Mouse (Mus musculus): Measurements from ENCODE around the gene Olfr1357. TPM values are rescaled to one million over a fixed set of nuclear protein-coding genes. Genes with fewer than 3 reads are reported as not detected.
A peak's percentile ranks its signal among the peaks of the same experiment; 100 is the strongest.

Gene Olfr1357
- polyA plus RNA-seq, 1 experiment from 2014 or later: not detected

- Histone ChIP-seq H3K36me3 (ENCODE audit: control insufficient read depth, insufficient read depth, low read length) (peaks cover 9% of the 10 kb centered on the region), H3K4me3 (ENCODE audit: low read length) (peak within 1 kb of the TSS; percentile 71), H3K27me3 (replicated peaks; ENCODE audit: control insufficient read depth, insufficient read depth, low read length) (no peaks in the 10 kb centered on the region), H3K4me1 (ENCODE audit: control insufficient read depth, insufficient read depth, low read depth, low read length) (peaks cover 10% of the 10 kb centered on the region), H3K27ac (ENCODE audit: low read depth, low read length) (peak within 1 kb of the TSS; percentile 89), H3K9me3 (ENCODE audit: control insufficient read depth, low read length) (no peaks in the 10 kb centered on the region), H3K4me2 (ENCODE audit: low read length) (peak within 1 kb of the TSS; percentile 88), H3K9ac (ENCODE audit: low read depth, low read length) (peak within 1 kb of the TSS; percentile 75)
- WGBS: under 1% methylated on average over 50 of the region's 51 CpGs
- peak; percentile 93 for ATAC-seq
Measured at GRCm38 (mm10) chr10:78574250-78575104, 43.4 kb downstream of the Olfr1357 start, which contains the start of gene Ilvbl. Gene Ilvbl, plus strand, starts transcription at chr10:78574346.

GRCm38 (mm10) chr10:78573226-78573625 lies 44.6 kb downstream of the Olfr1357 start:
- Histone ChIP-seq H3K27me3 (replicated peaks; ENCODE audit: control insufficient read depth, insufficient read depth, low read length) (no peaks in the 10 kb centered on the region), H3K4me3 (ENCODE audit: low read length) (no peak overlapping the region), H3K4me2 (ENCODE audit: low read length) (no peak overlapping the region; the same call in 1 of the 2 replicates), H3K4me1 (ENCODE audit: control insufficient read depth, insufficient read depth, low read depth, low read length) (peaks cover 10% of the 10 kb centered on the region), H3K36me3 (ENCODE audit: control insufficient read depth, insufficient read depth, low read length) (no peaks in the 10 kb centered on the region), H3K9me3 (ENCODE audit: control insufficient read depth, low read length) (no peaks in the 10 kb centered on the region), H3K9ac (ENCODE audit: low read depth, low read length) (no peak overlapping the region), H3K27ac (ENCODE audit: low read depth, low read length) (no peak overlapping the region; the same call in 1 of the 2 replicates)
- WGBS: 74% methylated on average over 3 of the region's 3 CpGs
- ATAC-seq: no peak

GRCm38 (mm10) chr10:78570897-78571296 lies 47.0 kb downstream of the Olfr1357 start:
- H3K9me3 ChIP-seq (ENCODE audit: control insufficient read depth, low read length): no peaks in the 10 kb centered on the region
- H3K4me3 ChIP-seq (ENCODE audit: low read length): no peak overlapping the region
- peaks cover 9% of the 10 kb centered on the region for H3K4me1 ChIP-seq (ENCODE audit: control insufficient read depth, insufficient read depth, low read depth, low read length)
- H3K9ac ChIP-seq (ENCODE audit: low read depth, low read length): no peak overlapping the region
- no peak overlapping the region for H3K27ac ChIP-seq (ENCODE audit: low read depth, low read length)
- no peaks in the 10 kb centered on the region for H3K27me3 ChIP-seq (replicated peaks; ENCODE audit: control insufficient read depth, insufficient read depth, low read length)
- 56% methylated on average over 2 of the region's 2 CpGs for WGBS
- no peaks in the 10 kb centered on the region for H3K36me3 ChIP-seq (ENCODE audit: control insufficient read depth, insufficient read depth, low read length)
- H3K4me2 ChIP-seq (ENCODE audit: low read length): no peak overlapping the region
- no peak for ATAC-seq

GRCm38 (mm10) chr10:78570416-78570815 lies 47.5 kb downstream of the Olfr1357 start:
- no peak overlapping the region for H3K9ac ChIP-seq (ENCODE audit: low read depth, low read length)
- WGBS: 65% methylated on average over 6 of the region's 6 CpGs

GRCm38 (mm10) chr10:78569686-78570085 lies 48.2 kb downstream of the Olfr1357 start:
- Histone ChIP-seq H3K27me3 (replicated peaks; ENCODE audit: control insufficient read depth, insufficient read depth, low read length) (no peaks in the 10 kb centered on the region), H3K9ac (ENCODE audit: low read depth, low read length) (no peak overlapping the region), H3K4me1 (ENCODE audit: control insufficient read depth, insufficient read depth, low read depth, low read length) (no peaks in the 10 kb centered on the region), H3K4me3 (ENCODE audit: low read length) (no peak overlapping the region), H3K36me3 (ENCODE audit: control insufficient read depth, insufficient read depth, low read length) (no peaks in the 10 kb centered on the region), H3K27ac (ENCODE audit: low read depth, low read length) (no peak overlapping the region), H3K9me3 (ENCODE audit: control insufficient read depth, low read length) (no peaks in the 10 kb centered on the region), H3K4me2 (ENCODE audit: low read length) (no peak overlapping the region)
- 60% methylated on average over 3 of the region's 3 CpGs for WGBS
- no peak for ATAC-seq

More at GRCm38 (mm10) chr10:78570416-78570815, 47.5 kb downstream of the Olfr1357 start:
- Histone ChIP-seq H3K27ac (ENCODE audit: low read depth, low read length) (no peak overlapping the region), H3K4me3 (ENCODE audit: low read length) (no peak overlapping the region), H3K4me1 (ENCODE audit: control insufficient read depth, insufficient read depth, low read depth, low read length) (peaks cover 4% of the 10 kb centered on the region), H3K27me3 (replicated peaks; ENCODE audit: control insufficient read depth, insufficient read depth, low read length) (no peaks in the 10 kb centered on the region), H3K4me2 (ENCODE audit: low read length) (no peak overlapping the region), H3K9me3 (ENCODE audit: control insufficient read depth, low read length) (no peaks in the 10 kb centered on the region), H3K36me3 (ENCODE audit: control insufficient read depth, insufficient read depth, low read length) (no peaks in the 10 kb centered on the region)
- no peak for ATAC-seq

- Histone ChIP-seq H3K4me3 (ENCODE audit: low read length) (no peak overlapping the region), H3K27me3 (replicated peaks; ENCODE audit: control insufficient read depth, insufficient read depth, low read length) (no peaks in the 10 kb centered on the region), H3K4me2 (ENCODE audit: low read length) (no peak overlapping the region), H3K4me1 (ENCODE audit: control insufficient read depth, insufficient read depth, low read depth, low read length) (no peaks in the 10 kb centered on the region), H3K9me3 (ENCODE audit: control insufficient read depth, low read length) (no peaks in the 10 kb centered on the region), H3K9ac (ENCODE audit: low read depth, low read length) (no peak overlapping the region), H3K36me3 (ENCODE audit: control insufficient read depth, insufficient read depth, low read length) (no peaks in the 10 kb centered on the region), H3K27ac (ENCODE audit: low read depth, low read length) (no peak overlapping the region)
- no peak for ATAC-seq
- WGBS: 80% methylated on average over 3 of the region's 3 CpGs
Measured at GRCm38 (mm10) chr10:78569191-78569590, 48.7 kb downstream of the Olfr1357 start.

- no peak overlapping the region for H3K9ac ChIP-seq (ENCODE audit: low read depth, low read length)
- 85% methylated on average over 1 of the region's 1 CpGs for WGBS
- no peaks in the 10 kb centered on the region for H3K4me1 ChIP-seq (ENCODE audit: control insufficient read depth, insufficient read depth, low read depth, low read length)
- no peaks in the 10 kb centered on the region for H3K9me3 ChIP-seq (ENCODE audit: control insufficient read depth, low read length)
- no peaks in the 10 kb centered on the region for H3K36me3 ChIP-seq (ENCODE audit: control insufficient read depth, insufficient read depth, low read length)
- ATAC-seq: no peak
- H3K4me3 ChIP-seq (ENCODE audit: low read length): no peak overlapping the region
- H3K27ac ChIP-seq (ENCODE audit: low read depth, low read length): no peak overlapping the region
- no peak overlapping the region for H3K4me2 ChIP-seq (ENCODE audit: low read length)
- H3K27me3 ChIP-seq (replicated peaks; ENCODE audit: control insufficient read depth, insufficient read depth, low read length): no peaks in the 10 kb centered on the region
Measured at GRCm38 (mm10) chr10:78565070-78565469, 52.8 kb downstream of the Olfr1357 start.

Other genes starting within 250 kb of the Olfr1357 start
- gene Rrp1, start 205.0 kb downstream of the Olfr1357 start, polyA plus RNA-seq (2015; fragmentation: Nextera tagmentation; extraction: Ambion mirVana): 422 and 440 TPM in 2 replicates
- 86.1 and 102 TPM in 2 replicates for gene Cstb, start 192.4 kb downstream of the Olfr1357 start, polyA plus RNA-seq (2015; fragmentation: Nextera tagmentation; extraction: Ambion mirVana)
- 52.5 and 59.5 TPM in 2 replicates for gene Pdxk, start 153.1 kb downstream of the Olfr1357 start, polyA plus RNA-seq (2015; fragmentation: Nextera tagmentation; extraction: Ambion mirVana)
- gene Olfr1358, start 100.6 kb downstream of the Olfr1357 start, polyA plus RNA-seq (2015; fragmentation: Nextera tagmentation; extraction: Ambion mirVana): not detected in 2 replicates
- gene Ilvbl, start 43.7 kb downstream of the Olfr1357 start, polyA plus RNA-seq (2015; fragmentation: Nextera tagmentation; extraction: Ambion mirVana): 76.5 and 79.8 TPM in 2 replicates
- 3.4 and 4.2 TPM in 2 replicates for gene Syde1, start 26.1 kb downstream of the Olfr1357 start, polyA plus RNA-seq (2015; fragmentation: Nextera tagmentation; extraction: Ambion mirVana)
- not detected in 2 replicates for gene Casp14, start 100.2 kb upstream of the Olfr1357 start, polyA plus RNA-seq (2015; fragmentation: Nextera tagmentation; extraction: Ambion mirVana)
- 0.25 and 0.26 TPM in 2 replicates for gene Ccdc105, start 135.0 kb upstream of the Olfr1357 start, polyA plus RNA-seq (2015; fragmentation: Nextera tagmentation; extraction: Ambion mirVana)
- 32.6 and 37.3 TPM in 2 replicates for gene Slc1a6, start 162.4 kb upstream of the Olfr1357 start, polyA plus RNA-seq (2015; fragmentation: Nextera tagmentation; extraction: Ambion mirVana)
- gene Olfr1356, start 234.1 kb upstream of the Olfr1357 start, polyA plus RNA-seq (2015; fragmentation: Nextera tagmentation; extraction: Ambion mirVana): not detected in 2 replicates

All from hindbrain, embryonic 16.5 days (tissue).